Mouse (Mus musculus) lung, embryonic 16.5 days (tissue): Measurements from ENCODE around the gene Art1. TPM values are rescaled to one million over a fixed set of nuclear protein-coding genes. Genes with fewer than 3 reads are reported as not detected.

ENCODE experiments used
- ATAC-seq: fragments of 200-750 bp; cut with Nextera tagmentation; 2 replicates; pipeline ENCODE4 v1.8.0; 2017; ENCODE audit warnings: low read depth, mild to moderate bottlenecking, moderate library complexity
- H3K27ac ChIP-seq: fragments of 300-500 bp; sonication (generic); 2 replicates; pipeline ENCODE4 v1.5.1; 2014; ENCODE audit warnings: mild to moderate bottlenecking, control low read depth, low read length
- H3K27me3 ChIP-seq: fragments of 300-500 bp; sonication (generic); 2 replicates; pipeline ENCODE4 v1.6.1; 2014; ENCODE audit warnings: low read depth, low read length, mixed read lengths; ENCODE audit not compliant: control insufficient read depth, insufficient read depth
- H3K36me3 ChIP-seq: fragments of 300-500 bp; sonication (generic); 2 replicates; pipeline ENCODE4 v1.6.1; 2014; ENCODE audit warnings: low read length; ENCODE audit not compliant: control insufficient read depth, insufficient read depth
- H3K4me1 ChIP-seq: fragments of 300-500 bp; sonication (generic); replicated peaks from 2 replicates; pipeline ENCODE4 v1.6.1; 2014; ENCODE audit warnings: low read length, mixed read lengths; ENCODE audit not compliant: control insufficient read depth, insufficient read depth
- H3K4me2 ChIP-seq: fragments of 300-500 bp; sonication (generic); 2 replicates; pipeline ENCODE4 v1.6.1; 2014; ENCODE audit warnings: low read depth, low read length, control low read depth
- H3K4me3 ChIP-seq: fragments of 300-500 bp; sonication (generic); 2 replicates; pipeline ENCODE4 v1.5.1; 2014; ENCODE audit warnings: mild to moderate bottlenecking, low read length, control low read depth
- H3K9ac ChIP-seq: fragments of 300-500 bp; sonication (generic); 2 replicates; pipeline ENCODE4 v1.6.1; 2014; ENCODE audit warnings: low read length, control low read depth
- H3K9me3 ChIP-seq: fragments of 300-500 bp; sonication (generic); 2 replicates; pipeline ENCODE4 v1.6.1; 2016; ENCODE audit warnings: low read length; ENCODE audit not compliant: control insufficient read depth
- WGBS: fragments of 180-500 bp; shearing (Covaris S2); extraction: QIAGEN DNeasy Blood & Tissue Kit; methylation state at CpG from one replicate; pipeline ENCODE4 v1.1.7; 2014; 5-methylcytosine and 5-hydroxymethylcytosine counted together
- polyA plus RNA-seq: library from polyadenylated mRNA; unstranded; fragments of >200 nt; fragmentation: Nextera tagmentation; extraction: Ambion mirVana; gene quantifications from 2 replicates; pipeline ENCODE4 v1.2.1, GENCODE M21; 2015

The Art1 gene
- polyA plus RNA-seq, 1 experiment from 2014 or later = 1.1 TPM

DNA sequence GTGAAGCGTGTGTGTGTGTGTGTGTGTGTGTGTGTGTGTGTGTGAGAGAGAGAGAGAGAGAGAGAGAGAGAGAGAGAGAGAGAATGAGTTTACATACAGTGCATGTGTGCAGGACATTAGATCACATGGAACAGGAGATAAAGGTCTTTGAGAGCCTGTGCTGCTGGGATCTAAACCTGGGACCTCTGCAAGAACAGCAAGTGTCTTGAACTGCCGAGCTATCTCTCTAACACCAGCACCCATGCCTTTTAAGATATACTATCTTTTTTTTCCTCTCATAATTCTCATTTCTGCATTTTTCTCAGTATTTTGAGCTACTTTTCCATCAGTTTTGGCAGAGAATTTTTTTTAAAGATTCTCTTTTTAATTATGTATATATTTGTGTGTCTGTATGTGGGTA is 2.0 kb downstream of the Art1 start:
- Histone ChIP-seq H3K36me3 (no peaks in the 10 kb centered on the region), H3K9me3 (no peaks in the 10 kb centered on the region), H3K4me2 (no peak overlapping the region), H3K27ac (no peak overlapping the region), H3K27me3 (no peaks in the 10 kb centered on the region), H3K4me1 (peaks cover 22% of the 10 kb centered on the region), H3K9ac (no peak overlapping the region), H3K4me3 (no peak overlapping the region)
- ATAC-seq = no peak
- 72% methylated on average over 2 of the region's 2 CpGs for WGBS

DNA sequence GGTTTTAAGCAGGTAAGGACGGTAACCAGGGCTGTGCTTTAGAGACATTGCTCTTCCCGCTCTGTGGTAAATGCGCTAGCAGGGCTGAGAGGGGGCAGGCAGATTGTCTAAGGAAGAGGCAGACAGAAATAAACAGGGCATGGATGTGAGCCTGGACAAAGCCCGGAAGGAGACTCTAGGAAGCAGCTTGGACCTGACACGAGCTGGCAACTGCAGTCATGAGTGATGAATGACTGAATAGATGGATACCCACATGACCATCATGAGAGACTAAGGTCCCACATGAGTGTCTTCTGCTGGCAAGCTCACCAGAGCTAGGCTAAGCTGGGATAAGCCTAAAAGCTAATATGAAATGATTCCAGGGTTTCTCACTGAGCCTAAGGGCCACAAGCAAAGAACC is 2.6 kb downstream of the Art1 start:
- H3K4me3 ChIP-seq = no peak overlapping the region
- no peaks in the 10 kb centered on the region for H3K36me3 ChIP-seq
- H3K4me2 ChIP-seq = no peak overlapping the region
- WGBS = 49% methylated on average over 5 of the region's 5 CpGs
- H3K9me3 ChIP-seq = no peaks in the 10 kb centered on the region
- ATAC-seq = peak; percentile 42; the same call in 1 of the 2 replicates
- no peak overlapping the region for H3K27ac ChIP-seq
- H3K9ac ChIP-seq = no peak overlapping the region
- no peaks in the 10 kb centered on the region for H3K27me3 ChIP-seq
- H3K4me1 ChIP-seq = peaks cover 22% of the 10 kb centered on the region

DNA sequence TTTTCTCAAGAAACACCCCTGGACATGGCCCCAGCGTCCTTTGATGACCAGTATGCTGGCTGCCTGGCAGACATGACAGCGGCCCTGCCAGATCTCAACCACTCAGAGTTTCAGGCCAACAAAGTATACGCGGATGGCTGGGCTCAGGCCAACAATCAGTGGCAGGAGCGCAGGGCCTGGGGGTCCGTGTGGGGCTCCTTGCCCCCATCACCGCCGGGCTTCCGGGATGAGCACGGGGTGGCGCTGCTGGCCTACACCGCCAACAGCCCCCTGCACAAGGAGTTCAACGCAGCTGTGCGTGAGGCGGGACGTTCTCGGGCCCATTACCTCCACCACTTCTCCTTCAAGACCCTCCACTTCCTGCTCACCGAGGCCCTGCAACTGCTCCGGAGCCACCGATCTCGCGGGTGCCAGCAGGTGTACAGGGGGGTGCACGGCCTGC is 5.2 kb downstream of the Art1 start:
- Histone ChIP-seq H3K9ac (peak overlapping the region; percentile 63), H3K9me3 (no peaks in the 10 kb centered on the region), H3K4me2 (peak overlapping the region; percentile 67), H3K27me3 (no peaks in the 10 kb centered on the region), H3K4me1 (peaks cover 5% of the 10 kb centered on the region; the same call in 1 of the 2 replicates), H3K27ac (no peak overlapping the region), H3K36me3 (no peaks in the 10 kb centered on the region), H3K4me3 (peak overlapping the region; percentile 38)
- WGBS = 14% methylated on average over 23 of the region's 23 CpGs
- peak; percentile 37 for ATAC-seq

DNA sequence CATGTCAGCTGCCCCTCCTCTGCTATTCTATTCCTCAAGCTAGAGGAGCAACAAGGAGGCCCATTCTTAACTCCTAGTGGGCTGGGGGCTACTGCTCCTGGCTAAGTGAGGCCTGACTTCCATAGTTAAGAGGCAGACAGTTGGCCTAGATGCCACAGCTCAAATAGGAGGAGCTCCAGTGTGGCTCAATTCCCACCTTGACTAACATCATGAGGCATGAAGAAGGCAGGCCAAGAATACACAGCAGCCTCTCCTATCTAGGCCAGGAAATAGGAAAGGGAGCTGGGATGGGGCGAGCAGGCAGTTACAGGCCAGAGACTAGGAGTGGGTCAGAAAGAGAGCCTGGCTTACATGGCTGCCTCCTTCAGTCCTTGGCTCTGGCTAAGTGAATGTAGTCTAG is 6.7 kb downstream of the Art1 start:
- Histone ChIP-seq H3K36me3 (no peaks in the 10 kb centered on the region), H3K4me3 (no peak overlapping the region), H3K4me2 (no peak overlapping the region), H3K27ac (no peak overlapping the region), H3K27me3 (no peaks in the 10 kb centered on the region), H3K4me1 (peaks cover 5% of the 10 kb centered on the region; the same call in 1 of the 2 replicates), H3K9me3 (no peaks in the 10 kb centered on the region), H3K9ac (no peak overlapping the region)
- no peak for ATAC-seq
- 83% methylated on average over 1 of the region's 1 CpGs for WGBS

DNA sequence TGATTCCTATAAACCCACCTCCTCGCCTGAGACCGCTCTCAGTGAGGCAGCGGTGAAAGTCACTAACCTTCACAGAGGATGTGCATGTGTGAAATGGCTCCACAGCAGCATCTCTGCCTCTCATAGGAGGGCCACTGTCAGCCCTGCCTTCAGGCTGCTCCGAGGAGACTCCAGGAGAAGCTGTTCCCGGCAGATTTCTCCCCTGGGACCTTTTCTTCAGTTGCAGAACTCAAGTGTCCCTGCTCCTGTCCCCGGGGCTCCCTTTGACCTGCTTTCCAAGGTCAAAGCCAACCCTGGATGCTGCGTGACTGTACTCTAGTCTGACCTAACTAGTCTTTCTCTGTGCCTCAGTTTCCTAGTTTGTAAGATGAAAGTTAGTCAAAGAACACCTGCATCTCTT is 7.6 kb downstream of the Art1 start, which contains the start of gene Art5:
Gene Art5 (minus strand): TSS at position 319 of the 400 bp plus-strand sequence.
- no peaks in the 10 kb centered on the region for H3K36me3 ChIP-seq
- 69% methylated on average over 7 of the region's 7 CpGs for WGBS

DNA sequence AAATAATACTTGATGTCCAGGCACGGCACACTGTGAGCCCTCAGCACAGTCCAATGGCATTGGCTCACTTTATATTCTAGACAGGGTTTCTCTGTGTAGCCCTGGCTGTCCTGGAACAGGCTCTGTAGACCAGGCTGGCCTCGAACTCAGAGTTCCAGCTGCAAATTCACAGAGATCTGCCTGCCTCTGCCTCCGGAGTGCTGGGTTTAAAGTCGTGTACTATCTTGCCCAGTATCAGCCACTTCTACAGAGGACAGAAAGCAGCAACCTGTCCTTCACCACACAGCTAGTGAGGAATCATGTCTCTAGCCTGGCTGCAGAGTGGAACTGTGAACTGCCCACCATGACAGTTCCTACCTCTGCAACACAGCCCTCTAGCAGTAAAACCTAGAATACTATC is 8.2 kb downstream of the Art1 start:
- Histone ChIP-seq H3K4me1 (peaks cover 5% of the 10 kb centered on the region; the same call in 1 of the 2 replicates), H3K4me2 (no peak overlapping the region), H3K9ac (no peak overlapping the region), H3K27me3 (no peaks in the 10 kb centered on the region), H3K36me3 (no peaks in the 10 kb centered on the region), H3K9me3 (no peaks in the 10 kb centered on the region), H3K27ac (no peak overlapping the region), H3K4me3 (no peak overlapping the region)
- 77% methylated on average over 4 of the region's 4 CpGs for whole genome bisulfite sequencing
- ATAC-seq = no peak

More for the DNA sequence above, 7.6 kb downstream of the Art1 start, which contains the start of gene Art5:
- Histone ChIP-seq H3K4me1 (peaks cover 5% of the 10 kb centered on the region; the same call in 1 of the 2 replicates), H3K27ac (no peak within 1 kb of the TSS), H3K27me3 (no peaks in the 10 kb centered on the region), H3K9me3 (no peaks in the 10 kb centered on the region), H3K4me2 (no peak within 1 kb of the TSS), H3K9ac (no peak within 1 kb of the TSS), H3K4me3 (no peak within 1 kb of the TSS)
- no peak for ATAC-seq

DNA sequence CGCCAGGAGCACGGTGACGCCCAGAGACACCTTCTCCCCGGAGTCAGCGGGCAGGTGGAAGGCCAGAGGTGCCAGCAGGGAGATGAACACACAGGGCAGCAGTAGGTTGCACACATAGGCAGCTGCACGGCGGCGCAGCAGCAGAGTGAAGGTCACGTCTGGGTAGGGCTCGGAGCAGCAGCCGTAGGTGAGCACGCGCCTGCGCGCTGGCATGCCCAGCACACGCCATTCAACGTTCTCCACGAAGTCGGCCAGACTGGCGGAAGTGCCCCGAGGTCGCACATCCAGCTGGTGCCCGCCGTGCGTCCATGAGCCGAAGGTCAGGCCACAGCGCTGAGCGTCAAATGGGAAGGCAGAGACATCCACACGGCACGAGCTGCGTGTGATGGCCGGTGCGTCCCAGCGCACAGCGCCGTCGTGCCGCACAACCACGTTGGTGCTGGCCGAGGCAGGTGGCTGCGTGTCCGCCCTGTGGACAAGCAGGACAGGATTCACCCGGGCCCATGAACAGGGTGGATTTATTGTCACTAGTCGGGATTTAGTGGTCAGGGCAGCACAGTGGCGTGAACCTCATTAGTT is 11.7 kb downstream of the Art1 start:
- WGBS = 69% methylated on average over 45 of the region's 45 CpGs
- no peaks in the 10 kb centered on the region for H3K4me1 ChIP-seq
- no peak for ATAC-seq
- H3K27ac ChIP-seq = no peak overlapping the region
- no peak overlapping the region for H3K4me3 ChIP-seq
- H3K36me3 ChIP-seq = no peaks in the 10 kb centered on the region
- no peaks in the 10 kb centered on the region for H3K27me3 ChIP-seq
- H3K9ac ChIP-seq = no peak overlapping the region
- no peak overlapping the region for H3K4me2 ChIP-seq
- no peaks in the 10 kb centered on the region for H3K9me3 ChIP-seq

DNA sequence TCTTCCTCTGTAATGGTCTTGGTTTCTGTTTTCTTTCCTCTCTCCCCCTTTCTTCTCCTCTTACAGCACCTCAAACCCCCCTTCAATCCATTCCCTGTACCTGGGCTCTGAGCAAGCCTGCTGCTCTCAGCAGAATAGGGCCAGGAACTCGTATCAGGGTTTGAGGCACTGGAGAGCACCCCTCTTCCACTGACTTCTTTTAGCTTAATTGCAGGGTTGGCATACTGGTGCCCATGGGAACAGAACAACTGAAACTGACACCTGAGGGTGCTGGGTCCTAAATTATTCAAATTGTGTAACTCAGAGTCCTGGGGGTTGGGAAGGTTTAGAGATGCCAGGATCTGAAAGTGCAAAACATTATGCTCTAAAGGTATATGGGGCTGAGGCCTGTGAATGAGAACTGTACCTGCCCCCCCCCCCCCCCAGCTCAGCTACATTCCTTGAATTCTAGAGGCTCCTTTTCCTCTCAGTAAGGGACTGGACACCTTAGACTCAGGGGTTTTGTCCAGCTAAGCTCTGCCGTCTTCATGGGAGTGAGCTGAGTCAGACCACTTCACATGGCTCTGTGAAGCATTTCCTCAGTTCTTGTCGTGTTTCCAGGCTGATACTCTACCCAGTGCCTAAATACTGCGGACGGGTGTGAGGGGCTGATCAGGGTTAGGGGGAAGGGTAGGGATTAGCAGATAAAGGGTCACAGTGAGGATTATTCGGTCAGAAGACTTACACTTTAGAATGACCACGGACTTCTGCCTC is 15.2 kb downstream of the Art1 start, which contains the start of gene Chrna10:
Gene Chrna10 (minus strand): TSS at position 250 of the 753 bp plus-strand sequence.
- H3K4me2 ChIP-seq = no peak within 1 kb of the TSS
- WGBS = 32% methylated on average over 7 of the region's 7 CpGs
- no peaks in the 10 kb centered on the region for H3K27me3 ChIP-seq
- no peak within 1 kb of the TSS for H3K9ac ChIP-seq
- H3K36me3 ChIP-seq = peaks cover 21% of the 10 kb centered on the region
- H3K9me3 ChIP-seq = no peaks in the 10 kb centered on the region
- H3K27ac ChIP-seq = no peak within 1 kb of the TSS
- peak; percentile 61 for ATAC-seq
- H3K4me1 ChIP-seq = no peaks in the 10 kb centered on the region
- no peak within 1 kb of the TSS for H3K4me3 ChIP-seq

DNA sequence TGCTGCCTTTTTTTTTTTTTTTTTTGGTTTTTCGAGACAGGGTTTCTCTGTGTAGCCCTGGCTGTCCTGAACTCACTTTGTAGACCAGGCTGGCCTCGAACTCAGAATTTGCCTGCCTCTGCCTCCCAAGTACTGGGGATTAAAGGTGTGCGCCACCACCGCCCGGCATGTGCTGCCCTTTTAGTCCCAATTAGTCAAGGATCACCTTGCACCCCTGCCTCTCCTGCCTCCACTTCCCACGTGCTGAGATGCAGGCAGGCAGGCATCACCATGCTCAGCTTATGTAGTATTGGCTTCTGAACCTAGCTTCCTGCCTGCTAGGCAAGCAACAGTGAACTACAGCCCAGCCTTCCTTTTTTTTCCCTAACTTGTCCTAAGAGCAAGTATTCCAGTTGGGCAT is 15.8 kb downstream of the Art1 start:
- Histone ChIP-seq H3K9me3 (no peaks in the 10 kb centered on the region), H3K9ac (no peak overlapping the region), H3K27ac (no peak overlapping the region), H3K4me3 (no peak overlapping the region), H3K36me3 (peaks cover 26% of the 10 kb centered on the region), H3K4me1 (no peaks in the 10 kb centered on the region), H3K27me3 (no peaks in the 10 kb centered on the region), H3K4me2 (no peak overlapping the region)
- 69% methylated on average over 6 of the region's 6 CpGs for WGBS
- ATAC-seq = no peak
